Mouse (Mus musculus) midbrain, postnatal 0 days (tissue): Measurements from ENCODE around the gene Pde11a. TPM values are rescaled to one million over a fixed set of nuclear protein-coding genes. Genes with fewer than 3 reads are reported as not detected.

Source experiments
- ATAC-seq: fragments of 200-750 bp; cut with Nextera tagmentation; 2 replicates; pipeline ENCODE4 v1.8.0; 2017; ENCODE audit warnings: moderate number of reproducible peaks, mild to moderate bottlenecking, moderate TSS enrichment, moderate library complexity; ENCODE audit not compliant: low FRiP score
- DNase-seq: peaks from one replicate; pipeline ENCODE4 v3.0.0-alpha.2; 2015; ENCODE audit warnings: low spot score
- H3K27ac ChIP-seq: fragments of 300-500 bp; sonication (generic); 2 replicates; pipeline ENCODE4 v1.5.1; 2014; ENCODE audit warnings: low read depth, mild to moderate bottlenecking, low read length, mixed read lengths
- H3K27me3 ChIP-seq: fragments of 300-500 bp; sonication (generic); 2 replicates; pipeline ENCODE4 v1.6.1; 2014; ENCODE audit warnings: low read length, control low read depth, mixed read lengths; ENCODE audit not compliant: insufficient read depth
- H3K36me3 ChIP-seq: fragments of 300-500 bp; sonication (generic); 2 replicates; pipeline ENCODE4 v1.6.1; 2014; ENCODE audit warnings: low read length, control low read depth, mixed read lengths; ENCODE audit not compliant: insufficient read depth
- H3K4me1 ChIP-seq: fragments of 300-500 bp; sonication (generic); 2 replicates; pipeline ENCODE4 v1.6.1; 2014; ENCODE audit warnings: mild to moderate bottlenecking, control low read depth, antibody characterized with exemption, low read length, mixed read lengths; ENCODE audit not compliant: insufficient read depth
- H3K4me2 ChIP-seq: fragments of 300-500 bp; sonication (generic); 2 replicates; pipeline ENCODE4 v1.6.1; 2014; ENCODE audit warnings: low read depth, mild to moderate bottlenecking, low read length, mixed read lengths; ENCODE audit not compliant: poor library complexity, severe bottlenecking
- H3K4me3 ChIP-seq: fragments of 300-500 bp; sonication (generic); 2 replicates; pipeline ENCODE4 v1.5.1; 2014; ENCODE audit warnings: low read depth, mild to moderate bottlenecking, low read length, moderate library complexity
- H3K9ac ChIP-seq: fragments of 300-500 bp; sonication (generic); replicated peaks from 2 replicates; pipeline ENCODE4 v1.6.1; 2014; ENCODE audit warnings: mild to moderate bottlenecking, low read length, moderate library complexity, mixed read lengths; ENCODE audit not compliant: poor library complexity, severe bottlenecking
- H3K9me3 ChIP-seq: fragments of 300-500 bp; sonication (generic); 2 replicates; pipeline ENCODE4 v1.6.1; 2016; ENCODE audit warnings: low read length, control low read depth
- CTCF ChIP-seq: IDR thresholded peaks from 2 replicates; pipeline ENCODE4 v1.5.1; 2016; ENCODE audit warnings: antibody characterized with exemption, mild to moderate bottlenecking
- WGBS: fragments of 180-500 bp; shearing (Covaris S2); extraction: QIAGEN DNeasy Blood & Tissue Kit; methylation state at CpG from one replicate; pipeline ENCODE4 v1.1.7; 2014; 5-methylcytosine and 5-hydroxymethylcytosine counted together
- polyA plus RNA-seq: library from polyadenylated mRNA; unstranded; fragments of >200 nt; fragmentation: Nextera tagmentation; extraction: Ambion mirVana; gene quantifications from 2 replicates; pipeline ENCODE4 v1.2.1, GENCODE M21; 2015
- total RNA-seq: library from RNA; depleted of rRNA; stranded (reverse); fragments of >200 nt; gene quantifications from 2 replicates; pipeline ENCODE4 v1.2.3, GENCODE M21; 2014

The Pde11a gene
- total and polyA plus RNA-seq, 2 experiments from 2014 or later, result 0.94 to 1.1 TPM

DNA sequence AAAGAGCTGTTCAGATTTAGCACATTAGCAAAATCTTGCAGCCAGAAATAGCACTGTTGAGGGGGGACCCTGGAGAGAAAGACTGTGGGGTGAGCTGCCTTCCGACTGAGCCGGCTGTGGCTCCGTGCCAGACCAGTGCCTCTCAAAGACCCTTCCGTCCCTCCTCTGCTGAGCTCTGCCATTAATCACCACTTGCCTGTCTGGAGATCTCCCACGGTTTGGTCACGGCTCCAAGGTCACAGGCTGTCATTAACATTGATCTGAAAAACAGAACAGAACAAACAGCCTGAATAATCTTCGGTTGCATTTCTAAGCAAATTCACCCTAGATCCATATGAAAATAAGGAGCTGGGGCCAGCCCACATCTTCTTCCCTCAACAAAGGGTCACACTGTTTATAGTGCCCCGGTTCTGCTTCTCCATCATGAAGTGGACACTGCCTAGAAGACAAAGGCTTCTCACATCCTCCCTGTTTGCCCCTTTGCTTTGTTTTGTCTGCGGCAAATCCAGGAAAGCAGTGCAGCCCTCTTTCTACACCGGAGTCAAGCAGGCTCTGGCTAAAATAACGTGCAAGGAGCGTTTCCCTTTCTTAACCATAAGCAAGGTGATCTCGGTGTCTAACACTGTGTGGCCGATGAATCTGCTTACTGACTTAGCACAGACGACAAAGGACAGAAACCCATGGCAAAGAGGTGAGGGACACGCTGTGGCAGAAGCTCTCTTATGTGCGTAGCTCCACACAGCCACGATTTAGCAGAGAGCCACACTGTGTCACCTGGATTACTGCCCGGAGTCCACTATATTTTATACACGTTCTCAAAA lies 309.3 kb downstream of the Pde11a start:
- Histone ChIP-seq H3K9me3 (no peaks in the 10 kb centered on the region), H3K27ac (peak overlapping the region; percentile 80), H3K36me3 (no peaks in the 10 kb centered on the region), H3K9ac (peak overlapping the region; percentile 46; the same call in 1 of the 2 replicates), H3K4me3 (no peak overlapping the region), H3K4me2 (peak overlapping the region; percentile 37), H3K27me3 (no peaks in the 10 kb centered on the region), H3K4me1 (peaks cover 12% of the 10 kb centered on the region; the same call in 1 of the 2 replicates)
- no peak for TF ChIP-seq CTCF
- DNase-seq (peak; percentile 83), ATAC-seq (peak; percentile 80)
- 8% methylated on average over 20 of the region's 20 CpGs for WGBS

GRCm38 (mm10) chr2:76016890-76017289 lies 321.7 kb downstream of the Pde11a start:
- Histone ChIP-seq H3K9ac (no peak overlapping the region), H3K4me2 (no peak overlapping the region), H3K27ac (peak overlapping the region; percentile 13), H3K4me1 (no peaks in the 10 kb centered on the region), H3K9me3 (no peaks in the 10 kb centered on the region), H3K36me3 (no peaks in the 10 kb centered on the region), H3K27me3 (no peaks in the 10 kb centered on the region), H3K4me3 (no peak overlapping the region)
- WGBS, result 3% methylated on average over 7 of the region's 7 CpGs
- TF ChIP-seq CTCF, result no peak
- peak; percentile 47; the same call in 1 of the 2 replicates for ATAC-seq
- DNase-seq, result peak; percentile 66

- no peak for DNase-seq
- 72% methylated on average over 8 of the region's 8 CpGs for WGBS
- H3K27me3 ChIP-seq, result no peaks in the 10 kb centered on the region
- ATAC-seq, result no peak
- H3K4me3 ChIP-seq, result no peak overlapping the region
- no peaks in the 10 kb centered on the region for H3K9me3 ChIP-seq
- H3K4me2 ChIP-seq, result no peak overlapping the region
- no peaks in the 10 kb centered on the region for H3K4me1 ChIP-seq
- H3K36me3 ChIP-seq, result no peaks in the 10 kb centered on the region
- TF ChIP-seq CTCF, result no peak
- no peak overlapping the region for H3K9ac ChIP-seq
- no peak overlapping the region for H3K27ac ChIP-seq
Observed at GRCm38 (mm10) chr2:76016136-76016535, 322.4 kb downstream of the Pde11a start.

DNA sequence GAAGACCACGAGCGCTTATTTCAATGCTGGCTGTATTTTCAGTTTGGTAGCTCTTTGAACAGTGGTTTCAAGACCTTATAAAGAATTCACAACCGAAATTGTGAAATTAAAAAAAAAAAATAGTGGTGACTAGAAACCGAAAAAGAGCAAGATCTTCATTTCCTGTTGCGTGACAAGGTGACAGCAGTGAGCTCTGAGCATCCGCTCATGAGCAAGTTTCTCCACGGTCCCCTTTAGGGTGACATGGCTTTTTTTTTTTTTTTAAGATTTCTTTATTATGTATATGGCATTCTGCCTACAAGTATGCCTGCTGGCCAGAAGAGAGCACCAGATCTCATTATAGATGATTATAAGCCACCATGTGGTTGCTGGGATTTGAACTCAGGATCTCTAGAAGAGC lies 323.1 kb downstream of the Pde11a start:
- no peak for DNase-seq
- WGBS, result 91% methylated on average over 7 of the region's 7 CpGs

GRCm38 (mm10) chr2:76014659-76015058 lies 323.9 kb downstream of the Pde11a start:
- DNase-seq (no peak), ATAC-seq (no peak)
- WGBS, result 93% methylated on average over 3 of the region's 3 CpGs

More for the DNA sequence above, 323.1 kb downstream of the Pde11a start:
- Histone ChIP-seq H3K27me3 (no peaks in the 10 kb centered on the region), H3K4me2 (no peak overlapping the region), H3K27ac (no peak overlapping the region), H3K4me3 (no peak overlapping the region), H3K36me3 (no peaks in the 10 kb centered on the region), H3K9me3 (no peaks in the 10 kb centered on the region), H3K4me1 (no peaks in the 10 kb centered on the region), H3K9ac (no peak overlapping the region)
- ATAC-seq, result no peak
- no peak for TF ChIP-seq CTCF

GRCm38 (mm10) chr2:76006194-76006593 lies 332.4 kb downstream of the Pde11a start:
- Histone ChIP-seq H3K4me3 (no peak overlapping the region), H3K9me3 (no peaks in the 10 kb centered on the region), H3K4me1 (no peaks in the 10 kb centered on the region), H3K9ac (no peak overlapping the region), H3K27me3 (no peaks in the 10 kb centered on the region), H3K4me2 (no peak overlapping the region), H3K36me3 (no peaks in the 10 kb centered on the region), H3K27ac (no peak overlapping the region)
- no peak for TF ChIP-seq CTCF
- no peak for DNase-seq
- no peak for ATAC-seq
- WGBS, result 11% methylated on average over 4 of the region's 4 CpGs

More at GRCm38 (mm10) chr2:76014659-76015058, 323.9 kb downstream of the Pde11a start:
- Histone ChIP-seq H3K4me1 (no peaks in the 10 kb centered on the region), H3K36me3 (no peaks in the 10 kb centered on the region), H3K9me3 (no peaks in the 10 kb centered on the region), H3K27ac (no peak overlapping the region), H3K4me3 (no peak overlapping the region), H3K9ac (no peak overlapping the region), H3K27me3 (no peaks in the 10 kb centered on the region), H3K4me2 (no peak overlapping the region)
- no peak for TF ChIP-seq CTCF
